In genomic region chr11:64890776-64891175, GRCm38 (mm10) we compare ENCODE assay signal across 9 mouse cellular contexts.
DNase-seq lines count a peak whose midpoint lies in the region; ATAC-seq and TF ChIP-seq lines count a peak whose summit lies in the region.
"Had no signal": no experiment of that assay in that cellular context is flagged by ENCODE, and none has a peak within 500 bp of the region (broad histone marks: within the 10 kb centered on the region; RNA-seq: fewer than 3 reads in every experiment).

No protein-coding gene starts in this region.

- 0 out of 2 replicates have a peak, but pooled peaks cover 3% of the 10 kb centered on the region for H3K27me3 ChIP-seq in hindbrain, postnatal 0 days (ENCODE audit: insufficient read depth, low read length)
- no peaks in the 10 kb centered on the region for H3K27me3 ChIP-seq in hindbrain, embryonic 12.5 days
- peaks cover 9% of the 10 kb centered on the region; the same call in 1 of the 2 replicates for H3K27me3 ChIP-seq in G1E (ENCODE audit: insufficient read depth, low read length)

- H3K9me3 ChIP-seq in hindbrain, postnatal 0 days (ENCODE audit: low read length), result no peaks in the 10 kb centered on the region
- H3K9me3 ChIP-seq in hindbrain, embryonic 12.5 days (replicated peaks), result no peaks in the 10 kb centered on the region
- no peaks in the 10 kb centered on the region for H3K9me3 ChIP-seq in G1E (replicated peaks)

- no peak overlapping the region for H3K4me2 ChIP-seq in hindbrain, postnatal 0 days (ENCODE audit: low read depth, low read length)
- H3K4me2 ChIP-seq in hindbrain, embryonic 12.5 days (replicated peaks), result no peak overlapping the region

- H3K4me1 ChIP-seq in hindbrain, postnatal 0 days (ENCODE audit: insufficient read depth, low read length), result no peaks in the 10 kb centered on the region
- H3K4me1 ChIP-seq in hindbrain, embryonic 12.5 days, result no peaks in the 10 kb centered on the region
- H3K4me1 ChIP-seq in G1E (ENCODE audit: insufficient read depth, low read depth, low read length), result peaks cover 50% of the 10 kb centered on the region

- peak; percentile 59 for DNase-seq in hindbrain, postnatal 0 days (ENCODE audit: low spot score)
- DNase-seq in A20 (ENCODE audit: low read depth, low spot score) (peak; percentile 32), G1E (ENCODE audit: low spot score) (no peak)
- DNase-seq in embryo, embryonic 11 days, result peak; percentile 48
- peak; percentile 51 for DNase-seq in lung, postnatal 36 days
- no peak for DNase-seq in frontal cortex, postnatal 25 days (ENCODE audit: low spot score in 2 of 2)
- no peak for DNase-seq in ovary, adult 18-20 months (ENCODE audit: low spot score)

- TF ChIP-seq CTCF in hindbrain, postnatal 0 days (IDR thresholded peaks at IDR 0.05; ENCODE audit: low read depth), result peak; percentile 70
- TF ChIP-seq CTCF in G1E (IDR thresholded peaks at IDR 0.05; ENCODE audit: low read depth, low read length), result peak; percentile 80

- 40% methylated on average over 3 of the region's 3 CpGs for WGBS in hindbrain, postnatal 0 days
- WGBS in hindbrain, embryonic 12.5 days, result 35% methylated on average over 3 of the region's 3 CpGs

- no peak overlapping the region for H3K27ac ChIP-seq in hindbrain, postnatal 0 days
- H3K27ac ChIP-seq in hindbrain, embryonic 12.5 days, result no peak overlapping the region
- H3K27ac ChIP-seq: macrophage had no signal

- H3K36me3 ChIP-seq in hindbrain, postnatal 0 days (ENCODE audit: insufficient read depth, low read length), result no peaks in the 10 kb centered on the region
- H3K36me3 ChIP-seq in hindbrain, embryonic 12.5 days, result no peaks in the 10 kb centered on the region
- H3K36me3 ChIP-seq in G1E (replicated peaks), result no peaks in the 10 kb centered on the region

- no peak overlapping the region for H3K9ac ChIP-seq in hindbrain, postnatal 0 days (replicated peaks; ENCODE audit: low read length)
- H3K9ac ChIP-seq in hindbrain, embryonic 12.5 days, result no peak overlapping the region

- H3K4me3 ChIP-seq in hindbrain, postnatal 0 days (ENCODE audit: low read length), result no peak overlapping the region
- H3K4me3 ChIP-seq in hindbrain, embryonic 12.5 days, result no peak overlapping the region
- H3K4me3 ChIP-seq in G1E (ENCODE audit: low read depth, low read length), result no peak overlapping the region

- ATAC-seq in hindbrain, postnatal 0 days, result no peak
- ATAC-seq in hindbrain, embryonic 12.5 days (ENCODE audit: low FRiP score), result no peak
- peak; percentile 55 for ATAC-seq in G1E (ENCODE audit: extremely low read depth, insufficient number of reproducible peaks, low FRiP score, poor library complexity, severe bottlenecking)

Comparison
In these comparisons a context has a peak if more than half of its experiments do, and no peak if none do; other contexts are left out.
1. DNase-seq: peak in hindbrain, postnatal 0 days (single experiment), A20 (single experiment), embryo, embryonic 11 days (single experiment) and lung, postnatal 36 days (single experiment); none in G1E (single experiment), frontal cortex, postnatal 25 days (0 of 2) and ovary, adult 18-20 months (single experiment).